Mouse (Mus musculus): Measurements from ENCODE around the gene Inpp4b. TPM values are rescaled to one million over a fixed set of nuclear protein-coding genes. Genes with fewer than 3 reads are reported as not detected.

The Inpp4b gene
- polyA plus RNA-seq, 1 experiment from 2014 or later: 14.1 TPM

DNA sequence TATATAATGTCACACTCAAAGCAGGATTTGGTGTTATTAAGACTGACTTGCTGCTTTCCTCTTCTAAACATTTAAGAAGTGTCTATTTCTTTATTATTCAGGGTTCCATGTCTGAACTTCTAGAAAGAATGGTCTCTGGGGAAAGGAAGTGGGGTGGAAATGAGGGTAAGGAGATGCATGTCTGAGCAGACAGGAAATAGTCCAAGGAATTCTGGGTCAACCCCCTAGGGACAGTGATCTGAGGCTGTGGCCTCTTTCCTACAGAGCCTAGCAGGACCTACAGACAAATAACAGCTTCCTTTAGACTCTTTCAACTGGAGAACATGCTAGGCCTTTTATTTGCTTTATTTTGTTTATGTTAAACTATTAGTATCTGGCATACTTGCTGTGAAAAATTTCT lies 546.5 kb downstream of the Inpp4b start:
- no peak overlapping the region for H3K4me2 ChIP-seq
- H3K27ac ChIP-seq: no peak overlapping the region
- H3K9ac ChIP-seq: no peak overlapping the region
- H3K9me3 ChIP-seq: no peaks in the 10 kb centered on the region
- no peak for ATAC-seq (ENCODE audit: insufficient number of reproducible peaks, insufficient read depth, low FRiP score, low TSS enrichment, low read depth)
- H3K4me3 ChIP-seq: no peak overlapping the region
- no peaks in the 10 kb centered on the region; the same call in 1 of the 2 replicates for H3K36me3 ChIP-seq
- no peaks in the 10 kb centered on the region for H3K27me3 ChIP-seq
- H3K4me1 ChIP-seq: no peaks in the 10 kb centered on the region

DNA sequence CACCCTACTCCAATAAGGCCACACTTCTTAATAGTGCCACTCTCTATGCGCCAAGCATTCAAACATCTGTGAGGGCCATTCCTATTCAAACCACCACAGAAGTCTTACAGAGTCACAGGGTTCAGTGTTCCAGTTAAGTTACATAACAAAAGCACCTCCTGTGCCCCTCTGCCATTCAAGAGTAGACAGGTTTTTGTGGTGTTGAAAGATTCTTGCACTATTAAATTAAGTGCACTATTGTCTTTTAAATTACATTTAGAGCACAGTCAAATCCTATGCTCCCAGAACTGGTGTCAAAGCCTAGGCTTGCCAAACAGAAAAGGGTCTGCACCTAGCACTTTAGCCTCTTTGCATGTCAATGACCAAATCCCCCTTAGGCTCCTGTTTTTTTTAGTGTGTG lies 550.9 kb downstream of the Inpp4b start:
- no peak overlapping the region for H3K4me2 ChIP-seq
- no peak overlapping the region for H3K4me3 ChIP-seq
- no peaks in the 10 kb centered on the region for H3K9me3 ChIP-seq
- no peaks in the 10 kb centered on the region for H3K4me1 ChIP-seq
- 90% methylated on average over 1 of the region's 1 CpGs for WGBS
- H3K27me3 ChIP-seq: no peaks in the 10 kb centered on the region
- ATAC-seq (ENCODE audit: insufficient number of reproducible peaks, insufficient read depth, low FRiP score, low TSS enrichment, low read depth): no peak
- no peak overlapping the region for H3K9ac ChIP-seq
- no peak overlapping the region for H3K27ac ChIP-seq
- no peaks in the 10 kb centered on the region; the same call in 1 of the 2 replicates for H3K36me3 ChIP-seq

DNA sequence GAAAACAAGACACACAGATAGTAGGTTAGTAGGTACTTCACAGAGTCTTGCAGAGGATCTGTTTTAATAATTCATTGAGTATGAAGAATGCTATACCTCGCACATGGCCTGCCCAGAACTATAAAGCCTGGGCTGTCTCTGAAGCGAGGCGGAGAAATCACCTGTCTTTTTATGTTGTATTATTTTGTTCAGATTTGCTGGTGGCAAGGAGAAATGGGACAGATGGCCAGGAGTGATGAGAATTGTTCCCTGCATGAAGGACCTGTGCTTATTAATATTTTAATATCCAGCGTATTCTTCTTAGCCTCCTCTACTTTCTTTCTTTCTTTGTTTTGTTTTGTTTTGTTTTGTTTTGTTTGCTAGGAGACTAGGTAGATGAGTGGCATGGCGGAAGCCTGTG lies 604.5 kb downstream of the Inpp4b start:
- no peaks in the 10 kb centered on the region for H3K27me3 ChIP-seq
- no peaks in the 10 kb centered on the region for H3K36me3 ChIP-seq
- no peak overlapping the region for H3K9ac ChIP-seq
- H3K9me3 ChIP-seq: no peaks in the 10 kb centered on the region
- H3K4me3 ChIP-seq: no peak overlapping the region
- H3K27ac ChIP-seq: no peak overlapping the region
- ATAC-seq (ENCODE audit: insufficient number of reproducible peaks, insufficient read depth, low FRiP score, low TSS enrichment, low read depth): no peak
- H3K4me2 ChIP-seq: no peak overlapping the region
- WGBS: 97% methylated on average over 5 of the region's 5 CpGs
- H3K4me1 ChIP-seq: no peaks in the 10 kb centered on the region

DNA sequence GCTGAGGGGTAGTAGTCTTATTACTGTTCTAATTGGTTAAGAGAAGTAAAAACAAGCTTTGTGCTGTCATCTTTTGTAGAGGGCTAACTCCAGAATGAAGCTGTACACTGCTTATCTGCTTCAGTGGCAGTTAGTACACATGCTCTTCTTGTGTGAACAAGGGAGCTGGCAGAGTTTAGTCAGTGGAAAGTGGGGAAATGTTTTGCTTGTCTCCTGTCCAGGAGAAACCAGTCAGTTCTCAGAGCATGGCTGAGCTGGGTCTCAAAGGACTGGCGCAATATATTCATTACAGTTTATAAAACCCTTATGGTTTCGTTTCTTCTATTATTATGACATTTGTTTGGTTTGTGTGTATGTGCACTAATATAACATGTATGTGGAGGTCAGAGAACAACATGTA lies 610.7 kb downstream of the Inpp4b start:
- no peaks in the 10 kb centered on the region for H3K27me3 ChIP-seq
- H3K9me3 ChIP-seq: no peaks in the 10 kb centered on the region
- no peaks in the 10 kb centered on the region for H3K36me3 ChIP-seq
- H3K4me3 ChIP-seq: no peak overlapping the region
- H3K4me2 ChIP-seq: no peak overlapping the region
- H3K4me1 ChIP-seq: no peaks in the 10 kb centered on the region
- no peak for ATAC-seq (ENCODE audit: insufficient number of reproducible peaks, insufficient read depth, low FRiP score, low TSS enrichment, low read depth)
- H3K9ac ChIP-seq: no peak overlapping the region
- H3K27ac ChIP-seq: no peak overlapping the region
- WGBS: 83% methylated on average over 2 of the region's 2 CpGs

DNA sequence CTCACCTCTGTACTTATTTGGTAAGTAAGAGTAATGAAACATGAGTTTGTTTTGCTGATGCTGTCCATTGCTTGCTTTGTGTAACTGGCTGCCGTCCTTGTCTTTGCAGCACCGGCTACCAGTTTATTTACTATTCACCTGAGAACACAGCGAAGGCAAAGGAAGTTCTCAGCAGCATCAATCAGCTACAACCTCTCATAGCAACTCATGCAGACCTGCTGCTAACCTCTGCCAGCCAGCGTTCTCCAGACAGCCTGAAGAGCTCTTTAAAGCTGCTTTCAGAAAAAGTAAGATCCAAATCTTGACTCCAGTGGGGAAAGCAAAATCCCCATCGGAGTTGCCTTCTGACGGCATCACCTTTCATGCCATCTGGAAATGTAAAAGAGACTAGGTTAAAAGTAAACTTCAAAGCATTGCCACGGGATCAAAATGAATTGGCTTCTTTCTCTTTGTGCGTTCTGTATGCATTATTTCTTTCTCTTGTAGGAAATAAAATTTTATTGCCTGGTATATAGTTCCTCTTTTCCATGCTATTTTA lies 642.8 kb downstream of the Inpp4b start:
- H3K36me3 ChIP-seq: no peaks in the 10 kb centered on the region
- 17% methylated on average over 8 of the region's 8 CpGs for WGBS
- ATAC-seq (ENCODE audit: insufficient number of reproducible peaks, insufficient read depth, low FRiP score, low TSS enrichment, low read depth): no peak
- no peak overlapping the region for H3K4me3 ChIP-seq
- peaks cover 4% of the 10 kb centered on the region; the same call in 1 of the 2 replicates for H3K4me1 ChIP-seq
- no peak overlapping the region for H3K4me2 ChIP-seq
- H3K27me3 ChIP-seq: no peaks in the 10 kb centered on the region
- no peak overlapping the region for H3K9ac ChIP-seq
- H3K9me3 ChIP-seq: no peaks in the 10 kb centered on the region
- no peak overlapping the region for H3K27ac ChIP-seq

DNA sequence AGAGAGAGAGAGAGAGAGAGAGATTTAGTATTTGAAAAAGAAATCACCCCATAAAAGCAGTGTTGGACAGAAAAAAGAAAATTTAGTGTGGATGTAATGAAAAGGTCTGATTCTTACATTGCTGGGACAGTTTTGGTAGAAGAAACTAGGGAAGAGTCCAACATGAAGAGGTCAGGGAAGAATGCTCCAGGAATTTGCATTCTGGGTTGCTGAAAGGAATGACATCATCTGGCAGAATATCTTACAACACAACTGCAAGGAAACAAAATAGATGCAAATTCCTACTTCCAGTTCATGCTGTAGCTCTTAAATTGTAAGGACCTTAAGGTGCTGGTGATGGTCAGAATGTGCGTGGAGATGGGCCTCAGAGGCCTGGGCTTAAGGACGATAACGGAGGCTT lies 650.6 kb downstream of the Inpp4b start:
- no peak overlapping the region for H3K4me3 ChIP-seq
- H3K27me3 ChIP-seq: no peaks in the 10 kb centered on the region
- H3K27ac ChIP-seq: no peak overlapping the region
- 91% methylated on average over 3 of the region's 3 CpGs for WGBS
- no peak overlapping the region for H3K9ac ChIP-seq
- H3K4me2 ChIP-seq: no peak overlapping the region
- H3K36me3 ChIP-seq: 0 out of 2 replicates have a peak, but pooled peaks cover under 1% of the 10 kb centered on the region
- H3K9me3 ChIP-seq: no peaks in the 10 kb centered on the region
- ATAC-seq (ENCODE audit: insufficient number of reproducible peaks, insufficient read depth, low FRiP score, low TSS enrichment, low read depth): no peak
- 0 out of 2 replicates have a peak, but pooled peaks cover 3% of the 10 kb centered on the region for H3K4me1 ChIP-seq

DNA sequence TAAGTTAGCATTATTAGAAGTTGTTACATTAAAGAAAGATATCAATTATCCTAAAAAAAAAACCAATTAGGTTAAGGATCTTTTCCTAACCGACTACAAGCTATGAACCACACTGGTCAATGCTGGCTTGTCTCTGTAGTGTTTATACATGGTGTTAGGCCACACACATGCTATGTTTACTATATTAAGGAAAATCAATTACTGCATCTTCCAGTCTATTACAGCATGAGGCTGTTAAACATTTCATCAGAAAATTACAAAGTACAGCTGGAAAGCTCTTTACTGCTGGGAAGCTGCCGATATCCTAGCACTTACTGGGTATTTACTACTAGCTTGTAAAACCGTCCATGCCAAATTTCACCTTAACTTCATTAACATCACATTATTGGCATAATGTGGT lies 653.9 kb downstream of the Inpp4b start:
- no peak for ATAC-seq (ENCODE audit: insufficient number of reproducible peaks, insufficient read depth, low FRiP score, low TSS enrichment, low read depth)
- H3K4me2 ChIP-seq: no peak overlapping the region
- H3K9ac ChIP-seq: no peak overlapping the region
- H3K27ac ChIP-seq: no peak overlapping the region
- no peak overlapping the region for H3K4me3 ChIP-seq
- 72% methylated on average over 3 of the region's 3 CpGs for WGBS
- no peaks in the 10 kb centered on the region for H3K9me3 ChIP-seq
- no peaks in the 10 kb centered on the region for H3K27me3 ChIP-seq
- H3K4me1 ChIP-seq: 0 out of 2 replicates have a peak, but pooled peaks cover 3% of the 10 kb centered on the region
- H3K36me3 ChIP-seq: 0 out of 2 replicates have a peak, but pooled peaks cover 2% of the 10 kb centered on the region

DNA sequence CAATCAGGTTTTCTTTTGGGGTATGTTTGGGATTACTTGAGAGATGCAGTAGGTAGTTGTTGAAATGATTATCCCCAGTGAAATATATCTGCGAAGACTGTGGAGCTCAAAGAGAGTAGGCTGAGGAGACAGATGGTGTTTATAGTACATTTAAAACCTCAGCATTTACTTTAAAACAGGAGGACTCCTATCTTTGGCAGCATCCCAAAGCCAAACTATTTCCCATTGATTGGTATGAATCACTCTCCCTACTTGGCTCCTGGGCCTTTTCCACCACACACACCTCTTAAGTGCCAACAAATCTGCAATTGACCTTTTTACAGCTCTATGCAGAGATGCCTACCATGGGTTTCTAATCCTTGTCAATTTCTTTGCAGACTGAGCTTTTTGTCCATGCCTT lies 654.5 kb downstream of the Inpp4b start:
- WGBS: 55% methylated on average over 1 of the region's 1 CpGs
- no peaks in the 10 kb centered on the region for H3K27me3 ChIP-seq
- H3K27ac ChIP-seq: no peak overlapping the region
- no peak for ATAC-seq (ENCODE audit: insufficient number of reproducible peaks, insufficient read depth, low FRiP score, low TSS enrichment, low read depth)
- H3K9ac ChIP-seq: no peak overlapping the region
- H3K4me1 ChIP-seq: 0 out of 2 replicates have a peak, but pooled peaks cover 3% of the 10 kb centered on the region
- 0 out of 2 replicates have a peak, but pooled peaks cover 2% of the 10 kb centered on the region for H3K36me3 ChIP-seq
- H3K9me3 ChIP-seq: no peaks in the 10 kb centered on the region
- no peak overlapping the region for H3K4me3 ChIP-seq
- H3K4me2 ChIP-seq: no peak overlapping the region

DNA sequence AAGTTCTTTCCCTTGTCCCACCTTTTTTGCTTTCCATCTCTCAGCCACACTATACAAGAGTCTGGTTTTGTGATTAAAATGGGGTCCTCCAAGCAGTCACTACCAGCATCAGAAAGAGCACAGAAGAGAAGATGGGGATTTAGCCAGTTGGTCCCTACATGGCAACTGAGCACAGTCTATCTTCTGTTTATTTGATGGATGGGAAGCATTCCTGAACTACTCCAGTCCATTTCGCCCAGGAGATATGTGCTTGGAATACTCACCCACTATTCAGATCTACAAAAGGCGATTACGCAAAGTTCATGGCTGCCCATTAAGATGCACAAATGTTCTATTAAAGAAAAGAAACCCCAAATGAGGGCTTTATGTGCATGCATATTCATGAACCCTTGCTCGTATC lies 661.8 kb downstream of the Inpp4b start:
- no peaks in the 10 kb centered on the region for H3K27me3 ChIP-seq
- H3K4me2 ChIP-seq: no peak overlapping the region
- no peaks in the 10 kb centered on the region for H3K36me3 ChIP-seq
- no peak overlapping the region for H3K27ac ChIP-seq
- H3K9ac ChIP-seq: no peak overlapping the region
- WGBS: 96% methylated on average over 4 of the region's 4 CpGs
- no peak overlapping the region for H3K4me3 ChIP-seq
- ATAC-seq (ENCODE audit: insufficient number of reproducible peaks, insufficient read depth, low FRiP score, low TSS enrichment, low read depth): no peak
- no peaks in the 10 kb centered on the region for H3K9me3 ChIP-seq
- H3K4me1 ChIP-seq: no peaks in the 10 kb centered on the region

DNA sequence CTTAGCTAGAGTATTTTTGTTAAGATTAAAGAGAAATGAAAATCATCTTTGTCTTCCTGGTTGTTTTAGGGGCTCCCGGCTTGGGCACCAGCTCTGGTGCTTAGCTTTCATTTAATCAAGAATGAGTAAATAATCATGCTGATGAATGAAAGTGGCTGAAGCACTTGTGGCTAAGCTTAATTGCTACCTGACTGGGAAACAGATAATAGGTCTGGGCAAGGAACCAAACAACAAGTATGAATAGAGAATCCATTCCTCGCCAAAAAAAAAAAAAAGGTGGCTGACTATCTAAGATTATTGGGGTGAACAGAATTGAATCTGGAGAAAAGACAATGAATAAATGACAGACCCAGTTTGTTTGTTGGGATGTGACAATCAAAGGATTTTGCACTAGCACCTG lies 663.1 kb downstream of the Inpp4b start:
- no peak overlapping the region for H3K9ac ChIP-seq
- WGBS: 83% methylated on average over 2 of the region's 2 CpGs
- no peak for ATAC-seq (ENCODE audit: insufficient number of reproducible peaks, insufficient read depth, low FRiP score, low TSS enrichment, low read depth)
- H3K4me3 ChIP-seq: no peak overlapping the region
- no peaks in the 10 kb centered on the region for H3K4me1 ChIP-seq
- H3K27ac ChIP-seq: no peak overlapping the region
- H3K36me3 ChIP-seq: no peaks in the 10 kb centered on the region
- H3K9me3 ChIP-seq: no peaks in the 10 kb centered on the region
- H3K4me2 ChIP-seq: no peak overlapping the region
- no peaks in the 10 kb centered on the region for H3K27me3 ChIP-seq

DNA sequence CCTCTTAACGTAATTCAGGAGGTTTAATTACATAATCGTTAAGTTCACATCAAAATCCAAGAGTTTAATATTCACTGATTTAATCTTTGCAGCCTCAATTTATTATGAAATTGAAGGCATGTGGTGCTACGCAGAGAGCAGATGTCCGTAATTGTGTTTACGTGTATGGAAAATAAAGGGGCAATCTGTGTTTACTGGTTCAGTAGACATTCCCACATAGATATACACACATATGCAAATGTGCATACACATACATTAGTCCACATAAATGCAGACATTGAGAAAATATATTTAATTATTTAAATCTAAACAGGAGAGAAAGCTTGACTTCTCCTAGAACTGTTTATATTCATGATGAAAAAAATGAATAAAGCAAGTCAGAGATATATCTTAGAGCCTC lies 675.4 kb downstream of the Inpp4b start:
- H3K9me3 ChIP-seq: no peaks in the 10 kb centered on the region
- no peaks in the 10 kb centered on the region for H3K36me3 ChIP-seq
- no peak for ATAC-seq (ENCODE audit: insufficient number of reproducible peaks, insufficient read depth, low FRiP score, low TSS enrichment, low read depth)
- WGBS: 55% methylated on average over 5 of the region's 5 CpGs
- H3K4me2 ChIP-seq: no peak overlapping the region
- H3K27me3 ChIP-seq: no peaks in the 10 kb centered on the region
- H3K9ac ChIP-seq: no peak overlapping the region
- H3K4me1 ChIP-seq: peaks cover 3% of the 10 kb centered on the region; the same call in 1 of the 2 replicates
- H3K27ac ChIP-seq: no peak overlapping the region
- no peak overlapping the region for H3K4me3 ChIP-seq

DNA sequence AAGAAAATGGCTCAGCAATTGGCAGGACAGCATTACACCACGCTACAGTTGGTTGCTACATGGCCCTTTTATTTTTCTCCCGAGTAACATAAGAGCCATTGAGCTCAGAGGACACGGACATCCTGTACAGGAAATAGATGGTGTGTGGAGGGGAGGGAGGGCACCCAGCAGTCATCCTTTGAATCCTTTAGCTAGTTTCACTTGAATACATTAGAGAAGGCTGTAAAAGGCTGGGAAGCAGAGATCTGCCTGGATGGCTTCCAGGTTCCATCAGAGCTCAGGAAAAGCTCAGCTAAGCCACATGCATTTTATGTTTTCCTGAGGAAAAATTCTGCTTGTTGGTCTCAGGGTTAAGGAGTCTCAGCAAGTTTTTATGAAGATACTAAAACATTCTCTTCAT lies 685.0 kb downstream of the Inpp4b start:
- no peak overlapping the region for H3K4me2 ChIP-seq
- ATAC-seq (ENCODE audit: insufficient number of reproducible peaks, insufficient read depth, low FRiP score, low TSS enrichment, low read depth): no peak
- H3K9ac ChIP-seq: no peak overlapping the region
- H3K4me3 ChIP-seq: no peak overlapping the region
- no peaks in the 10 kb centered on the region for H3K9me3 ChIP-seq
- peaks cover 7% of the 10 kb centered on the region for H3K4me1 ChIP-seq
- H3K27me3 ChIP-seq: no peaks in the 10 kb centered on the region
- H3K27ac ChIP-seq: no peak overlapping the region; the same call in 1 of the 2 replicates
- WGBS: 44% methylated on average over 3 of the region's 3 CpGs
- H3K36me3 ChIP-seq: no peaks in the 10 kb centered on the region
